ENCODE assay signal across 26 mouse cellular contexts in genomic region chr6:115565479-115566045, GRCm38 (mm10). TPM values are rescaled to one million over a fixed set of nuclear protein-coding genes. Genes with fewer than 3 reads are reported as not detected.
DNase-seq lines count a peak whose midpoint lies in the region; ATAC-seq and TF ChIP-seq lines count a peak whose summit lies in the region.
"Had no signal": no experiment of that assay in that cellular context is flagged by ENCODE, and none has a peak within 500 bp of the region (broad histone marks: within the 10 kb centered on the region; RNA-seq: fewer than 3 reads in every experiment).

No protein-coding gene starts in this region.

- H3K4me3 ChIP-seq in midbrain, embryonic 11.5 days (ENCODE audit: low read depth, low read length) = no peak overlapping the region
- no peak overlapping the region for H3K4me3 ChIP-seq in midbrain, postnatal 0 days (ENCODE audit: low read depth, low read length)
- H3K4me3 ChIP-seq: embryonic facial prominence, embryonic 12.5 days; embryonic facial prominence, embryonic 15.5 days; heart, embryonic 13.5 days had no signal

- WGBS in midbrain, embryonic 11.5 days = 91% methylated on average over 6 of the region's 6 CpGs
- WGBS in midbrain, postnatal 0 days = 94% methylated on average over 6 of the region's 6 CpGs

- H3K4me1 ChIP-seq in midbrain, embryonic 11.5 days (ENCODE audit: control insufficient read depth, insufficient read depth, low read length) = no peaks in the 10 kb centered on the region
- no peaks in the 10 kb centered on the region for H3K4me1 ChIP-seq in midbrain, postnatal 0 days (ENCODE audit: insufficient read depth, low read length)
- H3K4me1 ChIP-seq: embryonic facial prominence, embryonic 12.5 days; embryonic facial prominence, embryonic 15.5 days had no signal

- no peak for ATAC-seq in midbrain, embryonic 11.5 days (ENCODE audit: low FRiP score)
- ATAC-seq in midbrain, postnatal 0 days (ENCODE audit: low FRiP score) = no peak
- no peak for ATAC-seq in monocyte, adult 5-6 weeks (replicated peaks; ENCODE audit: insufficient number of reproducible peaks, low FRiP score, low TSS enrichment, poor library complexity, severe bottlenecking)
- ATAC-seq: forebrain, embryonic 14.5 days; hindbrain, postnatal 0 days; inflammation-experienced regulatory T-cells, adult 6 months; intestine, embryonic 16.5 days; Patski had no signal

- H3K27ac ChIP-seq in midbrain, embryonic 11.5 days (ENCODE audit: low read depth, low read length) = no peak overlapping the region
- no peak overlapping the region for H3K27ac ChIP-seq in midbrain, postnatal 0 days (ENCODE audit: low read depth, low read length)
- H3K27ac ChIP-seq: embryonic facial prominence, embryonic 12.5 days; embryonic facial prominence, embryonic 15.5 days; hindbrain, embryonic 14.5 days; hindbrain, postnatal 0 days had no signal

- no peak overlapping the region for H3K4me2 ChIP-seq in midbrain, embryonic 11.5 days
- no peak overlapping the region for H3K4me2 ChIP-seq in midbrain, postnatal 0 days (ENCODE audit: low read depth, low read length, poor library complexity, severe bottlenecking)
- H3K4me2 ChIP-seq: embryonic facial prominence, embryonic 12.5 days; embryonic facial prominence, embryonic 15.5 days; heart, embryonic 13.5 days; hindbrain, embryonic 14.5 days had no signal

- peak; percentile 30 for DNase-seq in gastrocnemius, adult 18-20 months (ENCODE audit: low spot score)
- no peak for DNase-seq in gastrocnemius, adult 8-10 months (ENCODE audit: low spot score in 2 of 2)
- DNase-seq in midbrain, embryonic 11.5 days (ENCODE audit: low spot score, missing footprints) = peak; percentile 67
- DNase-seq in midbrain, postnatal 0 days (ENCODE audit: low spot score) = no peak
- peak; percentile 42 for DNase-seq in gastrocnemius, postnatal 14 days
- peak; percentile 68 for DNase-seq in testis, postnatal 14 days (ENCODE audit: low spot score)
- DNase-seq in embryo, embryonic 9.5 days (ENCODE audit: extremely low spot score) = no peak
- DNase-seq: adrenal gland, postnatal 10 days; adrenal gland, postnatal 36 days; cerebellum, adult 18-20 months; cerebellum, adult 9-10 months; cerebellum, postnatal 14 days; heart, adult 18-20 months; heart, postnatal 14 days; heart, postnatal 4 days had no signal

- intact Hi-C loops in gastrocnemius, postnatal 14 days (cut with DNase I; ENCODE audit: low total_unique reads) = no loop called here

- no peak for TF ChIP-seq CTCF in midbrain, postnatal 0 days (IDR thresholded peaks at IDR 0.05)

- H3K9me3 ChIP-seq in midbrain, embryonic 11.5 days (ENCODE audit: control insufficient read depth, low read length) = no peaks in the 10 kb centered on the region
- no peaks in the 10 kb centered on the region for H3K9me3 ChIP-seq in midbrain, postnatal 0 days (ENCODE audit: low read length)
- H3K9me3 ChIP-seq: embryonic facial prominence, embryonic 12.5 days; embryonic facial prominence, embryonic 15.5 days had no signal

- no peaks in the 10 kb centered on the region for H3K27me3 ChIP-seq in midbrain, embryonic 11.5 days (ENCODE audit: control insufficient read depth, insufficient read depth, low read length)
- no peaks in the 10 kb centered on the region for H3K27me3 ChIP-seq in midbrain, postnatal 0 days (ENCODE audit: insufficient read depth, low read length)
- H3K27me3 ChIP-seq: embryonic facial prominence, embryonic 12.5 days; embryonic facial prominence, embryonic 15.5 days; heart, embryonic 13.5 days; Patski had no signal

- no peak overlapping the region for H3K9ac ChIP-seq in midbrain, embryonic 11.5 days (ENCODE audit: low read length)
- no peak overlapping the region for H3K9ac ChIP-seq in midbrain, postnatal 0 days (replicated peaks; ENCODE audit: low read length, poor library complexity, severe bottlenecking)
- H3K9ac ChIP-seq: embryonic facial prominence, embryonic 12.5 days; embryonic facial prominence, embryonic 15.5 days; heart, embryonic 13.5 days; hindbrain, embryonic 14.5 days had no signal

- H3K36me3 ChIP-seq in midbrain, embryonic 11.5 days (ENCODE audit: control insufficient read depth, insufficient read depth, low read length) = peaks cover 11% of the 10 kb centered on the region; the same call in 1 of the 2 replicates
- peaks cover 65% of the 10 kb centered on the region for H3K36me3 ChIP-seq in midbrain, postnatal 0 days (ENCODE audit: insufficient read depth, low read length)

RNA-seq across cellular contexts. Expression of gene Tsen2, which starts 21.1 kb away (rescaled TPM):
- total RNA-seq in gastrocnemius, adult 18-20 months (2021) = 1 to 10 TPM; 5.1 to 7.4 TPM
- total RNA-seq in gastrocnemius, adult 8-10 months (2022) = 1 to 10 TPM; 5.0 to 6.2 (median 5.6) TPM
- polyA plus RNA-seq in midbrain, embryonic 11.5 days (2014; fragmentation: Nextera tagmentation; extraction: Ambion mirVana) = 29.0 and 32.7 TPM in 2 replicates
- 15.0 and 22.9 TPM in 2 replicates for total RNA-seq in midbrain, postnatal 0 days (2014; rRNA removed)
- polyA plus RNA-seq in midbrain, postnatal 0 days (2015; fragmentation: Nextera tagmentation; extraction: Ambion mirVana) = 24.1 and 29.0 TPM in 2 replicates
- total RNA-seq in gastrocnemius, postnatal 14 days (2021) = 1 to 10 TPM; 6.0 to 7.4 TPM
- total RNA-seq in monocyte, adult 5-6 weeks (2017) = 1.3 to 7.5 TPM (median 2.8 TPM) in 3 replicates

RNA-seq across cellular contexts. Expression of gene Mkrn2os, which starts 26.8 kb away (rescaled TPM):
- total RNA-seq in gastrocnemius, adult 18-20 months (2021) = under 1 TPM in 1 of 2 experiments, not detected in 1; 0.11 TPM
- not detected for total RNA-seq in gastrocnemius, adult 8-10 months (2022)
- 0.15 and 0.19 TPM in 2 replicates for polyA plus RNA-seq in midbrain, embryonic 11.5 days (2014; fragmentation: Nextera tagmentation; extraction: Ambion mirVana)
- total RNA-seq in midbrain, postnatal 0 days (2014; rRNA removed) = 0.19 TPM in 1 of 2 replicates, not detected in the other
- polyA plus RNA-seq in midbrain, postnatal 0 days (2015; fragmentation: Nextera tagmentation; extraction: Ambion mirVana) = 0.28 and 0.36 TPM in 2 replicates
- under 1 TPM; 0.14 to 0.22 TPM for total RNA-seq in gastrocnemius, postnatal 14 days (2021)
- total RNA-seq in monocyte, adult 5-6 weeks (2017) = not detected in 3 replicates
- total RNA-seq: adrenal gland, adult 18-20 months; adrenal gland, postnatal 36 days; hindbrain, postnatal 0 days had no signal

RNA-seq across cellular contexts. Expression of gene Mkrn2, which starts 36.1 kb away (rescaled TPM):
- 10 to 100 TPM; 52.8 to 52.9 TPM for total RNA-seq in gastrocnemius, adult 18-20 months (2021)
- total RNA-seq in gastrocnemius, adult 8-10 months (2022) = 10 to 100 TPM; 48.7 to 54.8 (median 53.0) TPM
- 24.0 and 24.1 TPM in 2 replicates for polyA plus RNA-seq in midbrain, embryonic 11.5 days (2014; fragmentation: Nextera tagmentation; extraction: Ambion mirVana)
- 19.1 and 26.1 TPM in 2 replicates for total RNA-seq in midbrain, postnatal 0 days (2014; rRNA removed)
- 34.4 and 41.4 TPM in 2 replicates for polyA plus RNA-seq in midbrain, postnatal 0 days (2015; fragmentation: Nextera tagmentation; extraction: Ambion mirVana)
- total RNA-seq in gastrocnemius, postnatal 14 days (2021) = 10 to 100 TPM; 35.0 to 40.4 TPM
- total RNA-seq in monocyte, adult 5-6 weeks (2017) = 8.5 to 18.5 TPM (median 9.1 TPM) in 3 replicates

Comparison
In these comparisons a context has a peak if more than half of its experiments do, and no peak if none do; other contexts are left out.
1. DNase-seq: peak in gastrocnemius, adult 18-20 months (single experiment), midbrain, embryonic 11.5 days (single experiment), gastrocnemius, postnatal 14 days (single experiment) and testis, postnatal 14 days (single experiment); none in gastrocnemius, adult 8-10 months (0 of 2), midbrain, postnatal 0 days (single experiment) and embryo, embryonic 9.5 days (single experiment).